In genomic region chr3:41452020-41452715, GRCm38 (mm10) we compare ENCODE assay signal across 16 mouse cellular contexts.
DNase-seq lines count a peak whose midpoint lies in the region; ATAC-seq and TF ChIP-seq lines count a peak whose summit lies in the region.
"Had no signal": no experiment of that assay in that cellular context is flagged by ENCODE, and none has a peak within 500 bp of the region (broad histone marks: within the 10 kb centered on the region; RNA-seq: fewer than 3 reads in every experiment).

No protein-coding gene starts in this region.

- peak; percentile 83 for ATAC-seq in intestine, postnatal 0 days

- intact Hi-C loops in heart, postnatal 25 days (cut with DNase I), result no loop called here
- intact Hi-C loops in heart, postnatal 10 days (cut with DNase I), result no loop called here

- TF ChIP-seq CTCF in bone marrow, adult 2 months (IDR thresholded peaks at IDR 0.05; ENCODE audit: control insufficient read depth, insufficient read depth, low read length), result no peak
- TF ChIP-seq CTCF in intestine, postnatal 0 days (IDR thresholded peaks at IDR 0.05; ENCODE audit: low read depth), result no peak

- H3K4me3 ChIP-seq in heart, embryonic 10.5 days, result no peak overlapping the region
- H3K4me3 ChIP-seq in bone marrow, adult 2 months (replicated peaks; ENCODE audit: control insufficient read depth, low read depth, low read length), result no peak overlapping the region
- H3K4me3 ChIP-seq in intestine, postnatal 0 days (ENCODE audit: low read depth, low read length), result no peak overlapping the region
- H3K4me3 ChIP-seq: heart, adult 2 months; layer of hippocampus, adult 2 months; limb, embryonic 13.5 days; neural tube, embryonic 12.5 days had no signal

- WGBS in heart, embryonic 10.5 days, result 67% methylated on average over 3 of the region's 3 CpGs
- 47% methylated on average over 3 of the region's 3 CpGs for WGBS in bone marrow, adult 2 months
- 52% methylated on average over 3 of the region's 3 CpGs for WGBS in intestine, postnatal 0 days

- no peaks in the 10 kb centered on the region for H3K27me3 ChIP-seq in heart, embryonic 10.5 days (ENCODE audit: insufficient read depth, poor library complexity, severe bottlenecking)
- H3K27me3 ChIP-seq in intestine, postnatal 0 days (replicated peaks; ENCODE audit: control insufficient read depth, insufficient read depth, low read length), result no peaks in the 10 kb centered on the region
- H3K27me3 ChIP-seq: neural tube, embryonic 12.5 days; Patski had no signal

- H3K4me2 ChIP-seq in intestine, postnatal 0 days (replicated peaks; ENCODE audit: low read depth), result no peak overlapping the region
- H3K4me2 ChIP-seq: limb, embryonic 13.5 days; lung, embryonic 14.5 days; neural tube, embryonic 12.5 days had no signal

- H3K27ac ChIP-seq in heart, embryonic 10.5 days, result no peak overlapping the region
- 0 out of 2 replicates have a peak overlapping the region, but pooled peaks have one; percentile 8 for H3K27ac ChIP-seq in bone marrow, adult 2 months (ENCODE audit: control insufficient read depth, insufficient read depth, low read depth, low read length, poor library complexity)
- no peak overlapping the region for H3K27ac ChIP-seq in intestine, postnatal 0 days (ENCODE audit: low read depth, low read length)
- H3K27ac ChIP-seq: heart, adult 2 months; layer of hippocampus, adult 2 months; limb, embryonic 13.5 days; neural tube, embryonic 12.5 days had no signal

- no peak for TF ChIP-seq POLR2A in bone marrow, adult 2 months (IDR thresholded peaks at IDR 0.05; ENCODE audit: borderline replicate concordance, control insufficient read depth, low read depth, low read length)

- peak; percentile 47 for DNase-seq in heart, embryonic 10.5 days (ENCODE audit: low spot score)
- no peak for DNase-seq in heart, postnatal 25 days (ENCODE audit: low spot score)
- peak; percentile 27 for DNase-seq in 416B (ENCODE audit: low read depth)
- DNase-seq in layer of hippocampus, adult 9-10 months (ENCODE audit: low spot score), result no peak
- no peak for DNase-seq in thymus, postnatal 0 days (ENCODE audit: low spot score)
- DNase-seq in heart, postnatal 10 days, result no peak
- DNase-seq: cerebellum, postnatal 10 days; heart, adult 2 months; heart, postnatal 36 days; lung, embryonic 14.5 days had no signal

- no peak overlapping the region for H3K9ac ChIP-seq in intestine, postnatal 0 days (ENCODE audit: low read depth, low read length)
- H3K9ac ChIP-seq: limb, embryonic 13.5 days; lung, embryonic 14.5 days; neural tube, embryonic 12.5 days had no signal

- H3K4me1 ChIP-seq in heart, embryonic 10.5 days, result no peaks in the 10 kb centered on the region
- H3K4me1 ChIP-seq in bone marrow, adult 2 months (ENCODE audit: control insufficient read depth, insufficient read depth, low read length), result no peaks in the 10 kb centered on the region; the same call in 1 of the 2 replicates
- H3K4me1 ChIP-seq in intestine, postnatal 0 days (replicated peaks; ENCODE audit: control insufficient read depth, insufficient read depth, low read length), result no peaks in the 10 kb centered on the region
- H3K4me1 ChIP-seq: neural tube, embryonic 12.5 days had no signal

- H3K36me3 ChIP-seq in heart, embryonic 10.5 days, result no peaks in the 10 kb centered on the region
- H3K36me3 ChIP-seq in intestine, postnatal 0 days (ENCODE audit: control insufficient read depth, insufficient read depth), result no peaks in the 10 kb centered on the region
- H3K36me3 ChIP-seq: limb, embryonic 13.5 days; neural tube, embryonic 12.5 days had no signal

- H3K9me3 ChIP-seq in heart, embryonic 10.5 days, result no peaks in the 10 kb centered on the region
- no peaks in the 10 kb centered on the region for H3K9me3 ChIP-seq in intestine, postnatal 0 days (ENCODE audit: control insufficient read depth)
- H3K9me3 ChIP-seq: neural tube, embryonic 12.5 days had no signal

Comparison
In these comparisons a context has a peak if more than half of its experiments do, and no peak if none do; other contexts are left out.
1. DNase-seq: peak in heart, embryonic 10.5 days (single experiment) and 416B (single experiment); none in heart, postnatal 25 days (single experiment), layer of hippocampus, adult 9-10 months (single experiment), thymus, postnatal 0 days (single experiment) and heart, postnatal 10 days (0 of 2).